Mouse (Mus musculus) neutrophil, adult 83 days (primary cell): Measurements from ENCODE around the gene Uba2. TPM values are rescaled to one million over a fixed set of nuclear protein-coding genes. Genes with fewer than 3 reads are reported as not detected.

Experiments
- total RNA-seq, 2 experiments: library from RNA; stranded (reverse); gene quantifications; one replicate each; pipeline ENCODE4 v1.2.4; 2023

Uba2 gene
- 10 to 100 TPM; 67.6 to 70.9 TPM for total RNA-seq

DNA sequence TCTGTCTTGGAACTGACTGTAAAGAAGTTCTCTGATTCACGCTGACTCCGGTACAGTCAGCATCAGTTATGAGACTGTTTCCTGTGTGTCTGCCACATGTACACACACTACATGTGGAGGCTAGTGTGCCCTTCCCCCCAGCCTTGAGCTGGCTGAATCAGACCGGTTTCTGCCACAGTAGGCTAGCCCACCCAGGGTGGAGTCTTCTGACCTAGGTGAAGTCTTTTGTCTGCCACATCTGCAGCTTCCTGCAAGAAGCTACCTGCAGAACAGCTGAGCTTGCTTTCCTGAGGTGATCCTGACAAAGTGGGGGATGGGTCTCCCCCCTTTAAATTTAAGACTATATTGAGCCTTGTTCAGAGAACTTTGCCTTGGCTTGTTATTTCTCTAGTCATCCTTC, at the start of gene Uba2:
Uba2 (minus strand) TSS at position 146 of the 400 bp plus-strand sequence.

DNA sequence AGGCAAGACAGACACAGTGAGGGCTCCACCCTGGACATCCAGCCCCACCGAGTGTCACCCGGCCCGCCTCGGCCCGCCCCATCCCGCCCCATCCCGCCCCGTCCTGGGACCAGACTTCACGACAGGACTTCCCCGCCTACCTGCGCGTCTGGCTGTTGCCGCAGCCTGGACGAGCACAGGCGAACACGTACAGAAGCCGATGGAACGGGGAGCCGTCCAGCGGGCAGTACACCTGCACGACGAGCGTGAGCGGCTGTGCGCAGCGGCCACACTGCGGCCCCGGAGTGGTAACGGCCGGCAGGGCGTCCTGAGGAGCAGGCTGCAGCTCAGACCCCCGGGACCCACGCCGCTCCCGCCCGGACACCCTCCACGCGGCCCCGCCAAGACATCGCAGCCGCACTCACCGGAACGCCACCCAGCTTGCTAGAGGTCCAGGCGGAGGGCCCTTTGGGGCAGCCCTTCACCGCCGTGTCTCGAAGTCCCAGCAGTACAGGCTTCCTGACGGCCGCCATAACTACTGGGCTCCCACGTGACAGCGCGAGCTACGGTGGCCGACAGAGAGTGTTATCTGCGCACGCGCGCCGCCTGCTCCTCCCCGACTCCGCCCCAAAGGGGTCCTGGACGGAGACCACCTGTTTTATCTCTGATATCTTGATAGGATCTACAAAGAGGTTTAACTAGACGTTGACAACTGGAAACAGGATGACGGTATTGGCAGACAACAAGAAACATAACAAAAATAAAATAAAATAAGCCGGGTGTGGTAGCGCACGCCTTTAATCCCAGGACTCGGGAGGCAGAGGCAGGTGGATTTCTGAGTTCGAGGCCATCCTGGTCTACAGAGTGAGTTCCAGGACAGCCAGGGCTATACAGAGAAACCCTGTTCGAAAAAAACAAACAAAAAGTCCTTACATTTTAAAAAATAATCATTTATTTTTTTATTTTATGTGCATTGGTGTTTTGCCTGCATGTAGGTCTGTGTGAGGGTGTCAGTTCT, 27.0 kb upstream of the Uba2 start, which contains the start of gene Pdcd2l:
Pdcd2l (minus strand) TSS at position 530 of the 997 bp plus-strand sequence.

DNA sequence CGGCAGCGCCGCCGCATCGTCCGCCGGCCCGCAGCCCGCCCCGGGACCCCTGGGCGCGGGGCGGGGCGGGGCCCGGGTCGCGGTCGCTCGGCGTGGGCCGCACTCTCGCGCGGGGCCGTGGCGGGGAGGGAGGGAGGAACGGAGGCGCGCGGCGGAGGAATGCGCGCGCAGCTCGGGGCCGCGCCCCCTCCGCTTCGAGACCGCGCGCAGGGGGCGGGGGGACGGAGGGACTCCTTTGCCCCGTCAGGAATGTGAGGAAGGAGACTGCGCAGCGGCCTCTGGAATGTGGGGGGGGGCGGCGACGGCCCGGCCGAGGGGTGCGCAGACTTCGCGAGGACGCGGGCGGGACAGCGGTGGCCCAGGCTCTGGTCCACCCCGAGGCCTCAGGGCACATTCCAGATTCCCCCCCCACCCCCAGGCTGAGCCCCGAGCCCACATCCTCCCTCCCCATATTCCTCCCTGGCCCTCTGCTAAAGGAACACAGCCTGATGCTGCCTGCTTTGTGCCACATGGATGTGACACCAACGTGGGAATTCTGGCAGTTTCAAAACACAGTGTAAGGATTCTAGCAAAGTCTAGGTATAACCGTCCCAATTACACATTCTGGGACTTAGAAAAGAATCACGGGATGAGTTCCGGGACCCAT, 36.2 kb downstream of the Uba2 start, which contains the start of gene Wtip:
Wtip (minus strand) TSS at position 152 of the 646 bp plus-strand sequence.

DNA sequence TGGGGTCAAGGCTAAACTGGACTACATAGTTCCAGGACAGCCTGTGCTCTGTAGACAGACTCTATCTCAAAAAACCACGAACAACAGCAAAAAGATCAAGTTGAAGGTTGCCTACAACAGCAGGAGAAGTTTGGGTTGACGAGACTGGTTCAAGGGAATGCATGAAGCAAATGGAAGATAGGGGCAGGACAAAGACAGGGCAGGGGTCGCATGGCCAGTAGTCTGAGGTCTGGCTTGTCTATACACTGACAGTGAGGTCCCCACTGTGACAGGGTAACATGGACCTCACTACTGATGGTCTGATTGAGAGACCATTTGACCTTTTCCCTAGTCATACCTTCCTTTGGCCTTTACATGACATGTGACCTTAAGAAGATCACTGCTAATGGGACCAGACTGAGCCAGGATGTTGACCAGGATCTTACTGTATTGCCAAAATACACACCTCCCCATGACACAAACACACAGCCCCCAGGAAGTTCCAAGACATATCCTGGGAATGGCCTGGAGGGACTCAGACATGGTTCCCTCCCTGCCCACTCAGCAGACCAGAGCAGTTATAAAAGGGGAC, 74.4 kb downstream of the Uba2 start, which contains the start of gene Scgb1b30:
Scgb1b30 (plus strand) TSS at position 521 of the 571 bp plus-strand sequence.

Other genes with a start within 250 kb of the Uba2 start
- not detected for gene Scgb2b26, start 224.6 kb downstream of the Uba2 start, total RNA-seq
- not detected for gene Scgb2b27, start 155.7 kb downstream of the Uba2 start, total RNA-seq
- not detected for gene Scgb1b27, start 148.1 kb downstream of the Uba2 start, total RNA-seq
- gene Scgb1b30, start 74.2 kb downstream of the Uba2 start, total RNA-seq = not detected
- under 1 TPM in 1 of 2 experiments, not detected in 1; 0.26 TPM for gene Wtip, start 36.3 kb downstream of the Uba2 start, total RNA-seq
- 10 to 100 TPM; 13.6 to 17.8 TPM for gene Pdcd2l, start 27.1 kb upstream of the Uba2 start, total RNA-seq
- 100 to 1,000 TPM; 719 to 822 TPM for gene Gpi1, start 60.7 kb upstream of the Uba2 start, total RNA-seq
- not detected for gene Gm6096, start 81.4 kb upstream of the Uba2 start, total RNA-seq
- gene 4931406P16Rik, start 144.0 kb upstream of the Uba2 start, total RNA-seq = 10 to 100 TPM; 16.1 to 17.6 TPM
- 100 to 1,000 TPM; 119 to 128 TPM for gene Lsm14a, start 223.7 kb upstream of the Uba2 start, total RNA-seq